Mouse (Mus musculus) kidney, embryonic 14.5 days (tissue): Measurements from ENCODE around the gene Fbxo48. TPM values are rescaled to one million over a fixed set of nuclear protein-coding genes. Genes with fewer than 3 reads are reported as not detected.

Experiments
- ATAC-seq: fragments of 200-750 bp; cut with Nextera tagmentation; 2 replicates; pipeline ENCODE4 v1.8.0; 2017; ENCODE audit warnings: moderate number of reproducible peaks, mild to moderate bottlenecking, moderate TSS enrichment, moderate library complexity; ENCODE audit not compliant: low FRiP score, low TSS enrichment
- H3K27ac ChIP-seq: fragments of 300-500 bp; sonication (generic); 2 replicates; pipeline ENCODE4 v1.5.1; 2014; ENCODE audit warnings: low read depth, mild to moderate bottlenecking, low read length, moderate library complexity, mixed read lengths
- H3K27me3 ChIP-seq: fragments of 300-500 bp; sonication (generic); 2 replicates; pipeline ENCODE4 v1.6.1; 2014; ENCODE audit warnings: mild to moderate bottlenecking, low read length; ENCODE audit not compliant: control insufficient read depth, insufficient read depth
- H3K36me3 ChIP-seq: fragments of 300-500 bp; sonication (generic); 2 replicates; pipeline ENCODE4 v1.6.1; 2014; ENCODE audit warnings: low read length, mixed read lengths; ENCODE audit not compliant: control insufficient read depth, insufficient read depth
- H3K4me1 ChIP-seq: fragments of 300-500 bp; sonication (generic); 2 replicates; pipeline ENCODE4 v1.6.1; 2014; ENCODE audit warnings: low read length, mixed read lengths; ENCODE audit not compliant: control insufficient read depth, insufficient read depth
- H3K4me2 ChIP-seq: fragments of 300-500 bp; sonication (generic); replicated peaks from 2 replicates; pipeline ENCODE4 v1.6.1; 2014; ENCODE audit warnings: low read depth, mild to moderate bottlenecking, low read length
- H3K4me3 ChIP-seq: fragments of 300-500 bp; sonication (generic); 2 replicates; pipeline ENCODE4 v1.5.1; 2014; ENCODE audit warnings: mild to moderate bottlenecking, low read length
- H3K9ac ChIP-seq: fragments of 300-500 bp; sonication (generic); 2 replicates; pipeline ENCODE4 v1.6.1; 2014; ENCODE audit warnings: low read depth, mild to moderate bottlenecking, low read length, moderate library complexity
- H3K9me3 ChIP-seq: fragments of 300-500 bp; sonication (generic); 2 replicates; pipeline ENCODE4 v1.6.1; 2016; ENCODE audit warnings: low read length; ENCODE audit not compliant: control insufficient read depth
- WGBS: fragments of 180-500 bp; shearing (Covaris S2); extraction: QIAGEN DNeasy Blood & Tissue Kit; methylation state at CpG from one replicate; pipeline ENCODE4 v1.1.7; 2014; 5-methylcytosine and 5-hydroxymethylcytosine counted together
- polyA plus RNA-seq: library from polyadenylated mRNA; unstranded; fragments of >200 nt; fragmentation: Nextera tagmentation; extraction: Ambion mirVana; gene quantifications from 2 replicates; pipeline ENCODE4 v1.2.1, GENCODE M21; 2014

Fbxo48 gene
- polyA plus RNA-seq, 1 experiment from 2014 or later: 2.3 TPM

- no peak overlapping the region for H3K4me2 ChIP-seq
- H3K36me3 ChIP-seq: no peaks in the 10 kb centered on the region
- peak; percentile 57; the same call in 1 of the 2 replicates for ATAC-seq
- no peaks in the 10 kb centered on the region for H3K27me3 ChIP-seq
- 62% methylated on average over 6 of the region's 6 CpGs for WGBS
- no peak overlapping the region for H3K4me3 ChIP-seq
- no peak overlapping the region for H3K9ac ChIP-seq
- H3K4me1 ChIP-seq: no peaks in the 10 kb centered on the region
- H3K27ac ChIP-seq: no peak overlapping the region
- no peaks in the 10 kb centered on the region for H3K9me3 ChIP-seq
Observed at GRCm38 (mm10) chr11:16935577-16936236, 15.5 kb upstream of the Fbxo48 start.

GRCm38 (mm10) chr11:16941103-16941793 lies 9.9 kb upstream of the Fbxo48 start:
- Histone ChIP-seq H3K4me2 (no peak overlapping the region), H3K9me3 (no peaks in the 10 kb centered on the region), H3K4me3 (no peak overlapping the region), H3K27me3 (no peaks in the 10 kb centered on the region), H3K36me3 (no peaks in the 10 kb centered on the region), H3K9ac (no peak overlapping the region), H3K4me1 (no peaks in the 10 kb centered on the region), H3K27ac (no peak overlapping the region)
- WGBS: 81% methylated on average over 4 of the region's 4 CpGs
- no peak for ATAC-seq

- H3K36me3 ChIP-seq: no peaks in the 10 kb centered on the region
- ATAC-seq: no peak
- no peak overlapping the region for H3K27ac ChIP-seq
- WGBS: 82% methylated on average over 4 of the region's 4 CpGs
- H3K9ac ChIP-seq: no peak overlapping the region
- no peak overlapping the region for H3K4me2 ChIP-seq
- H3K4me3 ChIP-seq: no peak overlapping the region
- H3K27me3 ChIP-seq: no peaks in the 10 kb centered on the region
- no peaks in the 10 kb centered on the region for H3K9me3 ChIP-seq
- no peaks in the 10 kb centered on the region for H3K4me1 ChIP-seq
Observed at GRCm38 (mm10) chr11:16941973-16942452, 9.2 kb upstream of the Fbxo48 start.

GRCm38 (mm10) chr11:16943016-16943415 lies 8.2 kb upstream of the Fbxo48 start:
- Histone ChIP-seq H3K4me2 (no peak overlapping the region), H3K27me3 (no peaks in the 10 kb centered on the region), H3K9me3 (no peaks in the 10 kb centered on the region), H3K36me3 (no peaks in the 10 kb centered on the region), H3K4me1 (no peaks in the 10 kb centered on the region), H3K9ac (no peak overlapping the region), H3K27ac (no peak overlapping the region), H3K4me3 (no peak overlapping the region)
- no peak for ATAC-seq
- WGBS: 87% methylated on average over 4 of the region's 4 CpGs

GRCm38 (mm10) chr11:16948756-16949155 lies 2.4 kb upstream of the Fbxo48 start:
- H3K9me3 ChIP-seq: no peaks in the 10 kb centered on the region
- no peaks in the 10 kb centered on the region for H3K27me3 ChIP-seq
- WGBS: 26% methylated on average over 1 of the region's 1 CpGs
- H3K27ac ChIP-seq: no peak overlapping the region
- H3K4me3 ChIP-seq: no peak overlapping the region
- H3K9ac ChIP-seq: no peak overlapping the region
- H3K4me1 ChIP-seq: peaks cover 6% of the 10 kb centered on the region
- ATAC-seq: no peak
- H3K36me3 ChIP-seq: no peaks in the 10 kb centered on the region
- H3K4me2 ChIP-seq: no peak overlapping the region

- WGBS: 42% methylated on average over 13 of the region's 13 CpGs
- peak overlapping the region; percentile 43; the same call in 1 of the 2 replicates for H3K27ac ChIP-seq
Observed at GRCm38 (mm10) chr11:16950226-16950975, 774 bp upstream of the Fbxo48 start.

GRCm38 (mm10) chr11:16951761-16952010 lies 511 bp downstream of the Fbxo48 start:
- Histone ChIP-seq H3K27ac (peak overlapping the region; percentile 51; the same call in 1 of the 2 replicates), H3K9ac (peak overlapping the region; percentile 77), H3K4me3 (peak overlapping the region; percentile 74), H3K4me2 (peak overlapping the region; percentile 81), H3K9me3 (no peaks in the 10 kb centered on the region), H3K4me1 (peaks cover 6% of the 10 kb centered on the region), H3K27me3 (no peaks in the 10 kb centered on the region), H3K36me3 (no peaks in the 10 kb centered on the region; the same call in 1 of the 2 replicates)
- WGBS: 5% methylated on average over 9 of the region's 9 CpGs
- ATAC-seq: no peak

More at GRCm38 (mm10) chr11:16950226-16950975, 774 bp upstream of the Fbxo48 start:
- Histone ChIP-seq H3K27me3 (no peaks in the 10 kb centered on the region), H3K36me3 (no peaks in the 10 kb centered on the region), H3K4me2 (peak overlapping the region; percentile 81), H3K4me3 (peak overlapping the region; percentile 74), H3K9me3 (no peaks in the 10 kb centered on the region), H3K9ac (peak overlapping the region; percentile 58), H3K4me1 (peaks cover 6% of the 10 kb centered on the region)
- no peak for ATAC-seq

GRCm38 (mm10) chr11:16956115-16956862 lies 5.1 kb downstream of the Fbxo48 start:
- no peak for ATAC-seq

More at GRCm38 (mm10) chr11:16956115-16956862, 5.1 kb downstream of the Fbxo48 start:
- no peak overlapping the region for H3K4me2 ChIP-seq
- H3K4me1 ChIP-seq: peaks cover 6% of the 10 kb centered on the region
- H3K9me3 ChIP-seq: no peaks in the 10 kb centered on the region
- no peaks in the 10 kb centered on the region for H3K27me3 ChIP-seq
- H3K9ac ChIP-seq: no peak overlapping the region
- H3K36me3 ChIP-seq: no peaks in the 10 kb centered on the region; the same call in 1 of the 2 replicates
- no peak overlapping the region for H3K4me3 ChIP-seq
- no peak overlapping the region for H3K27ac ChIP-seq
- WGBS: 91% methylated on average over 6 of the region's 6 CpGs
